Mouse (Mus musculus) embryonic facial prominence, embryonic 15.5 days (tissue): ENCODE data around the gene Islr. TPM values are rescaled to one million over a fixed set of nuclear protein-coding genes. Genes with fewer than 3 reads are reported as not detected.
"Not testable (repeated sequence)": the region's sequence is repeated elsewhere in the genome, so short reads cannot be mapped to it uniquely, and the experiment has no call there.

ENCODE experiments used
- ATAC-seq: fragments of 200-750 bp; cut with Nextera tagmentation; 2 replicates; pipeline ENCODE4 v1.8.0; 2017; ENCODE audit warnings: low read depth, moderate TSS enrichment; ENCODE audit not compliant: insufficient number of reproducible peaks, low FRiP score, low TSS enrichment
- H3K27ac ChIP-seq: fragments of 300-500 bp; sonication (generic); replicated peaks from 2 replicates; pipeline ENCODE4 v1.5.1; 2015; ENCODE audit warnings: mild to moderate bottlenecking, inconsistent platforms
- H3K27me3 ChIP-seq: fragments of 300-500 bp; sonication (generic); 2 replicates; pipeline ENCODE4 v1.6.1; 2015; ENCODE audit warnings: inconsistent platforms
- H3K36me3 ChIP-seq: fragments of 300-500 bp; sonication (generic); 2 replicates; pipeline ENCODE4 v1.6.1; 2015; ENCODE audit warnings: mild to moderate bottlenecking, inconsistent platforms
- H3K4me1 ChIP-seq: fragments of 300-500 bp; sonication (generic); 2 replicates; pipeline ENCODE4 v1.6.1; 2015; ENCODE audit warnings: inconsistent platforms
- H3K4me2 ChIP-seq: fragments of 300-500 bp; sonication (generic); replicated peaks from 2 replicates; pipeline ENCODE4 v1.6.1; 2015; ENCODE audit warnings: mild to moderate bottlenecking, inconsistent platforms
- H3K4me3 ChIP-seq: fragments of 300-500 bp; sonication (generic); replicated peaks from 2 replicates; pipeline ENCODE4 v1.5.1; 2015; ENCODE audit warnings: mild to moderate bottlenecking, inconsistent platforms
- H3K9ac ChIP-seq: fragments of 300-500 bp; sonication (generic); 2 replicates; pipeline ENCODE4 v1.6.1; 2015; ENCODE audit warnings: inconsistent platforms
- H3K9me3 ChIP-seq: fragments of 300-500 bp; sonication (generic); replicated peaks from 2 replicates; pipeline ENCODE4 v1.6.1; 2016; ENCODE audit warnings: inconsistent platforms
- WGBS: fragments of 180-500 bp; shearing (Covaris S2); methylation state at CpG from one replicate; pipeline ENCODE4 v1.1.7; 2015; 5-methylcytosine and 5-hydroxymethylcytosine counted together
- polyA plus RNA-seq: library from polyadenylated mRNA; unstranded; fragments of >200 nt; fragmentation: Nextera tagmentation; extraction: Ambion mirVana; gene quantifications from 2 replicates; pipeline ENCODE4 v1.2.1, GENCODE M21; 2015

Islr gene
- 150 and 165 TPM in 2 replicates for polyA plus RNA-seq

DNA sequence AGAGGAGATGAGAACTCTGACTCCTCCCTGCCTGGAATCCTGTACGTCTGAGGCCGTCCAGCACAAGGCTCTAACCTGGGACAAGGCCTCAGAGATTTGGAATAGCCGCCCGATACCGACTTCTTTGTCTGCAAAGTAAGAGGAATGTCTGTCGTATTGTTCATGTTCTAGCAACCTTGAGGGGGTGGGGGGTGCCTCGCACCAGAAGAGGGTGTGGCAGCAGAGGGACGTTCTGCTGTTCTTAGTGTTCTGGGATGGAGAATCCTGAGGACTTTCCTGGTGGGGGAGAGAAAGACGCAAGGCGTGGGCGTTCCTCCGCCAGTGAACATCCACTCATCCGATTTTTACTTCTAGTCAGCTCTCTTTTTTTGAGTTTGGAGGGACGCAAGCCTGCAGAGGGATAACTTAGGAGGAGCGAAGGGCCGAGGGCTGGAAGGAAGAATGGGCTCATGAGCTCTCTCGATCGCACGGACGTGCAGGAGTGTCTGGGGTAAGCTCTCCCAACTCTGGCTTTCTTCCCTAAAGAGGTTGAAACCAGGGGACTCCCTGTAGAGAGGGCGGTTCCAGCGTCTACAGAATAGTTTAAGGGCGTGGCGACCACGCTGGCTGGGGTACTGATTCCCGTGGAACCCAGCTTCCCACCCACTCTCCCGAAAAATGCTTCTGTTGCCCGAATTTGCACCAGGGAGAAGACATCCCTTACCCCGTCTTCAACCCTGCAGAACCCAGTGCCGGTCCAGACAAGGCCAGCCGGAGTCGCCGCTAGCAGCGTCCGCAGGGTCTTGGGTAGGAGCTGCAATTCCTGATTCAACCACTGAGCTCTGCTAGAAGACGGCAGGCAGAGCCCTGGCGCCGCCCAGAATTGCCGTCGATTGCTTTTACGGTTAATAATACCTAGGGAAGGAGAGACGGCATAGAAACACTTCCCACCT is at the start of gene Islr, which contains the start of gene Islr2:
Gene Islr, minus strand, starts transcription at position 791 of the 932 bp plus-strand sequence.
Gene Islr2, minus strand, starts transcription at position 804 of the 932 bp plus-strand sequence.
- H3K9me3 ChIP-seq: no peaks in the 10 kb centered on the region
- peaks cover 57% of the 10 kb centered on the region for H3K27me3 ChIP-seq
- no peaks in the 10 kb centered on the region for H3K36me3 ChIP-seq
- H3K4me2 ChIP-seq: peak within 1 kb of the TSS; percentile 50
- peak within 1 kb of the TSS; percentile 39 for H3K4me3 ChIP-seq
- ATAC-seq: peak; percentile 69; the same call in 1 of the 2 replicates
- 3% methylated on average over 42 of the region's 42 CpGs for WGBS
- peaks cover 50% of the 10 kb centered on the region for H3K4me1 ChIP-seq
- no peak within 1 kb of the TSS for H3K9ac ChIP-seq
- no peak within 1 kb of the TSS for H3K27ac ChIP-seq

DNA sequence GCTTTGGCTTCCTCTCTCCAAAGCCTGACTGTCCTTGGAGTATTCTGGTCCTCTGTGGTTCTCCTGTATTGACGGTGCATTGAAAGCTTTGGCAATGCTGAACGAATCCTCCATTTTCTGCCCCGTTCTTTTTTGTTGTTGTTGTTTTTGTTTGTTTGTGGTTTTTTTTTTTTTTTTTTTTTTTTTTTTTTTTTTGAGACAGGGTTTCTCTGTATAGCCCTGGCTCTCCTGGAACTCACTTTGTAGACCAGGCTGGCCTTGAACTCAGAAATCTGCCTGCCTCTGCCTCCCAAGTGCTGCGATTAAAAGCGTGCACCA is 49.7 kb upstream of the Islr start:
- H3K9me3 ChIP-seq, H3K27me3 ChIP-seq, ATAC-seq: not testable (repeated sequence)
- peaks cover 16% of the 10 kb centered on the region for H3K4me1 ChIP-seq
- H3K36me3 ChIP-seq: peaks cover 14% of the 10 kb centered on the region
- H3K27ac ChIP-seq: peak overlapping the region; percentile 76
- H3K9ac ChIP-seq: peak overlapping the region; percentile 74
- peak overlapping the region; percentile 67 for H3K4me2 ChIP-seq
- 62% methylated on average over 5 of the region's 5 CpGs for WGBS
- H3K4me3 ChIP-seq: peak overlapping the region; percentile 86

GRCm38 (mm10) chr9:58253033-58253804 is 49.1 kb upstream of the Islr start, which contains the start of gene Stoml1:
Gene Stoml1 (plus strand): TSS chr9:58253164.
- under 1% methylated on average over 31 of the region's 31 CpGs for WGBS
- Histone ChIP-seq H3K27me3 (no peaks in the 10 kb centered on the region), H3K4me1 (peaks cover 21% of the 10 kb centered on the region), H3K9ac (peak within 1 kb of the TSS; percentile 74), H3K4me2 (peak within 1 kb of the TSS; percentile 67), H3K27ac (peak within 1 kb of the TSS; percentile 76), H3K4me3 (peak within 1 kb of the TSS; percentile 86), H3K9me3 (no peaks in the 10 kb centered on the region), H3K36me3 (peaks cover 13% of the 10 kb centered on the region)
- ATAC-seq: peak; percentile 95

DNA sequence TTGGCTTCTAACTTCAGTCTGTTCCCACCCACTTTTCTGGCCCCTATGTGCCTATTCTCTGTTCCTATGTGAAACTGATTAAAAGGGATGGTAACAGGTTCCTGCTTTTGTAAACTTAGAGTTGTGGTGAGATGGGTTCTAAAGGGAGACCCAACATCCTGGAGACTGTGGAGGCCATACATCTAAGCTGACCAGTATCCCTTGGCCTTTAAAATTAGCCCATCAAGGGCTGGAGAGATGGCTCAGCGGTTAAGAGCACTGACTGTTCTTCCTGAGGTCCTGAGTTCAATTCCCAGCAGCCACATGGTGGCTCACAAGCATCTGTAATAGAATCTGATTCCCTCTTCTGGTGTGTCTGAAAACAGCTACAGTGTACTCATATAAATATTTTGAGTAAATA is 46.6 kb upstream of the Islr start:
- peaks cover 39% of the 10 kb centered on the region for H3K4me1 ChIP-seq
- H3K27ac ChIP-seq, H3K9ac ChIP-seq, ATAC-seq, H3K4me3 ChIP-seq, H3K27me3 ChIP-seq, H3K9me3 ChIP-seq, H3K36me3 ChIP-seq, H3K4me2 ChIP-seq: not testable (repeated sequence)
- WGBS: 86% methylated on average over 1 of the region's 1 CpGs

- H3K27ac ChIP-seq: peak overlapping the region; percentile 92
- 78% methylated on average over 8 of the region's 8 CpGs for WGBS
- H3K27me3 ChIP-seq: no peaks in the 10 kb centered on the region
- no peaks in the 10 kb centered on the region for H3K36me3 ChIP-seq
- H3K4me1 ChIP-seq: peaks cover 39% of the 10 kb centered on the region
- peak overlapping the region; percentile 46 for H3K4me3 ChIP-seq
- no peak for ATAC-seq
- peak overlapping the region; percentile 52 for H3K4me2 ChIP-seq
- H3K9me3 ChIP-seq: no peaks in the 10 kb centered on the region
- H3K9ac ChIP-seq: 0 out of 2 replicates have a peak overlapping the region, but pooled peaks have one; percentile 35
Measured at GRCm38 (mm10) chr9:58250322-58250721, 46.2 kb upstream of the Islr start.

DNA sequence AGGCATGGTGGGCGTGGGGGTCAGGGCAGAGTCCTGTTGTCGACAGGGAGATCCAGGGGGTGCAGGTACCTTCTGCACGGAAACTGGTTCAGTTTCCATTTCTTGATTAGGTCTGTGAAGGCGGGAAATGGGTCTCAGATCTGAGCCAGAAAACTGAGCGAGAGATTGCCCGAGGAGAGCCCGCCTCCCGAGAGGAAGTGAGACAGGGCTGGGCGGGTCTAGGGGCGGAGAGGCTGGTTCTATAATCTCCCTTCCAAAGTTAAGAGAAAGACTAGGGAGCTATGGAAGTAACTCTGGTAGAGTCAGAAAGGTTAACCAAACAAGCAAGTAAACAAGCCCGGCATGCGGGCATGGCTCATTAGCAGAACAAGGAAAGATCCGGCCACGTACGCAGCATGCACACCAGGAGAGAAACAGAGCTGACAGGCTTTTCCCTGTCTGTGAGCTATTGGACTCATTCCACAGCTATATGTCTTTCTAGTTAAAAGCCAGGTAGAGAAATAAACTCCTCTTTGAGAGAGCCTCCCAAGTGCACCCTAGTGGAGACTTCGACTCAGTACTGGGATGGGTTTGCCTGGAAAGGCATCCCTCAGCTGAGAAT is 45.6 kb upstream of the Islr start, which contains the start of gene Pml:
Gene Pml, minus strand, starts transcription at position 195 of the 601 bp plus-strand sequence.
- WGBS: under 1% methylated on average over 16 of the region's 16 CpGs
- peak within 1 kb of the TSS; percentile 52 for H3K4me2 ChIP-seq
- no peaks in the 10 kb centered on the region for H3K9me3 ChIP-seq
- H3K27ac ChIP-seq: peak within 1 kb of the TSS; percentile 92
- ATAC-seq: peak; percentile 56; the same call in 1 of the 2 replicates
- H3K27me3 ChIP-seq: no peaks in the 10 kb centered on the region
- peak within 1 kb of the TSS; percentile 46 for H3K4me3 ChIP-seq
- peak within 1 kb of the TSS; percentile 35; the same call in 1 of the 2 replicates for H3K9ac ChIP-seq
- H3K4me1 ChIP-seq: peaks cover 39% of the 10 kb centered on the region
- no peaks in the 10 kb centered on the region for H3K36me3 ChIP-seq

DNA sequence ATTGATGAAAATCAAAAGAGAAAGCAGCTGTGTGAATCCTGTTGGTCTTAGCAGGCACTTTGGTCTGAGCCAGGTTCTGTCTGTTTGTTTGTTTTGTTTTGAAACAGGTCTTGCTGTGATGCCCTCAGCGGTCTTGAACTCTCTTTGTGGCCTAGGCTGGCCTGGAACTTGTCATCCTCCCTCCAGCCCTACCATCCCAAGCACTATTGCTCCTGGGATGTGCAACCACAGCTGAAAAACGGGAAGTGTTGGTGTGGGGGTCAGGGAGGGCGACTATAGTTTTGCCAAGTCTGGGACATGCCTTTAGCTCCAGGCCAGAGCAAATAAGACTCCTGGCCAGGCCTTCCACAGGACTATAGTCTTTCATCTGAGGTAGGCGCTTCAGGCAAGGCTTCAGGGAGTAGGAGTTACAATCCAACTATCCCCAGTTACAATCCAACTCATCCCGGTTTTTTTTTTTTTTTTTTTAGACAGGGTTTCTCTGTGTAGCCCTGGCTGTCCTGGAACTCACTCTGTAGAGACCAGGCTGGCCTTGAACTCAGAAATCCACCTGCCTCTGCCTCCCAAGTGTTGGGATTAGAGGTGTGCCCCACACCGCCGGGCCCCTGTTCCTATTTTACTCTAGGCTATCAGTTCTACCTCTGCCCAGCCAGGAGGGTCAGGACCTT is 44.8 kb upstream of the Islr start:
- H3K4me3 ChIP-seq: peak overlapping the region; percentile 46
- peak overlapping the region; percentile 52 for H3K4me2 ChIP-seq
- H3K9me3 ChIP-seq: no peaks in the 10 kb centered on the region
- H3K4me1 ChIP-seq: peaks cover 39% of the 10 kb centered on the region
- peak overlapping the region; percentile 92; the same call in 1 of the 2 replicates for H3K27ac ChIP-seq
- H3K36me3 ChIP-seq: 0 out of 2 replicates have a peak, but pooled peaks cover 2% of the 10 kb centered on the region
- WGBS: 23% methylated on average over 7 of the region's 7 CpGs
- H3K27me3 ChIP-seq: no peaks in the 10 kb centered on the region
- H3K9ac ChIP-seq: peak overlapping the region; percentile 35; the same call in 1 of the 2 replicates
- ATAC-seq: no peak

- Histone ChIP-seq H3K36me3 (0 out of 2 replicates have a peak, but pooled peaks cover 6% of the 10 kb centered on the region), H3K4me2 (peak overlapping the region; percentile 57), H3K27ac (peak overlapping the region; percentile 48), H3K9ac (peak overlapping the region; percentile 35; the same call in 1 of the 2 replicates), H3K9me3 (no peaks in the 10 kb centered on the region), H3K27me3 (no peaks in the 10 kb centered on the region), H3K4me1 (peaks cover 44% of the 10 kb centered on the region), H3K4me3 (peak overlapping the region; percentile 31)
- no peak; the same call in 1 of the 2 replicates for ATAC-seq
- 16% methylated on average over 25 of the region's 25 CpGs for WGBS
Measured at GRCm38 (mm10) chr9:58247064-58247759, 43.1 kb upstream of the Islr start.

- Histone ChIP-seq H3K27me3 (no peaks in the 10 kb centered on the region), H3K36me3 (0 out of 2 replicates have a peak, but pooled peaks cover 6% of the 10 kb centered on the region), H3K9ac (no peak overlapping the region), H3K4me3 (no peak overlapping the region), H3K4me1 (peaks cover 54% of the 10 kb centered on the region), H3K27ac (no peak overlapping the region), H3K9me3 (no peaks in the 10 kb centered on the region), H3K4me2 (no peak overlapping the region)
- WGBS: 71% methylated on average over 4 of the region's 4 CpGs
- no peak for ATAC-seq
Measured at GRCm38 (mm10) chr9:58246083-58246591, 42.0 kb upstream of the Islr start.
